Mouse (Mus musculus) adrenal gland, adult 18-20 months (tissue): ENCODE measurements around the gene Etv4. TPM values are rescaled to one million over a fixed set of nuclear protein-coding genes. Genes with fewer than 3 reads are reported as not detected.

Source experiments
- DNase-seq, 2 experiments: peaks; one replicate each; pipeline ENCODE4 v3.0.0; 2021 to 2022; ENCODE audit warnings: low spot score in 2 of 2
- long read RNA-seq, 2 experiments: library from polyadenylated mRNA; stranded (forward); transcript quantifications; one replicate each; pipeline ENCODE4 v2.0.0; 2021
- total RNA-seq, 2 experiments: library from RNA; stranded (reverse); gene quantifications; 1 replicate in 1 of 2; 2 replicates in 1 of 2; pipeline ENCODE4 v1.2.3; 2021

Gene Etv4
- total RNA-seq, result 1 to 10 TPM in 1 of 2 experiments, under 1 TPM in 1; 0.77 to 2.0 TPM
- long read RNA-seq, experiment 1, result 0 reads
- long read RNA-seq, experiment 2, partial matches to known transcripts, result 2 of 2 reads
- long read RNA-seq, experiment 2, other reads (novel, unspliced or antisense), result 0 of 2 reads

GRCm38 (mm10) chr11:101785143-101785851, at the start of gene Etv4:
Etv4 (minus strand) TSS chr11:101785371.
- peak; percentile 67 to 70 for DNase-seq

GRCm38 (mm10) chr11:101832001-101832400, 46.8 kb upstream of the Etv4 start:
- DNase-seq, result no peak

- DNase-seq, result no peak
Measured at GRCm38 (mm10) chr11:101830616-101831015, 45.4 kb upstream of the Etv4 start.

GRCm38 (mm10) chr11:101830112-101830511, 44.9 kb upstream of the Etv4 start:
- no peak for DNase-seq

- DNase-seq, result no peak
Measured at GRCm38 (mm10) chr11:101828718-101829117, 43.5 kb upstream of the Etv4 start.

GRCm38 (mm10) chr11:101823210-101823609, 38.0 kb upstream of the Etv4 start:
- no peak for DNase-seq

- no peak for DNase-seq
Measured at GRCm38 (mm10) chr11:101820899-101821298, 35.7 kb upstream of the Etv4 start.

GRCm38 (mm10) chr11:101819853-101820252, 34.7 kb upstream of the Etv4 start:
- no peak for DNase-seq

GRCm38 (mm10) chr11:101815103-101816085, 30.2 kb upstream of the Etv4 start:
- DNase-seq, result no peak

- DNase-seq, result peak; percentile 82 to 88
Measured at GRCm38 (mm10) chr11:101814375-101815102, 29.4 kb upstream of the Etv4 start.

- peak; percentile 75 to 83 for DNase-seq
Measured at GRCm38 (mm10) chr11:101813259-101813658, 28.1 kb upstream of the Etv4 start.

GRCm38 (mm10) chr11:101809060-101809828, 24.1 kb upstream of the Etv4 start:
- no peak for DNase-seq

- no peak for DNase-seq
Measured at GRCm38 (mm10) chr11:101807266-101807665, 22.1 kb upstream of the Etv4 start.

- DNase-seq, result no peak
Measured at GRCm38 (mm10) chr11:101806741-101807140, 21.6 kb upstream of the Etv4 start.

GRCm38 (mm10) chr11:101805113-101805704, 20.0 kb upstream of the Etv4 start:
- DNase-seq, result no peak

- no peak for DNase-seq
Measured at GRCm38 (mm10) chr11:101801386-101801785, 16.2 kb upstream of the Etv4 start.

GRCm38 (mm10) chr11:101798083-101798482, 12.9 kb upstream of the Etv4 start:
- DNase-seq, result no peak

GRCm38 (mm10) chr11:101797355-101797754, 12.2 kb upstream of the Etv4 start:
- DNase-seq, result no peak

- DNase-seq, result no peak
Measured at GRCm38 (mm10) chr11:101790811-101791526, 5.8 kb upstream of the Etv4 start.
